Mouse (Mus musculus) heart, adult 2 months (tissue): ENCODE results near the gene Wars2.

Experiments
- CTCF ChIP-seq: fragments of 200-600 bp; IDR thresholded peaks from 2 replicates; pipeline ENCODE4 v1.8.1; 2022; ENCODE audit warnings: antibody characterized with exemption, mild to moderate bottlenecking, moderate library complexity
- POLR2A ChIP-seq: fragments of 200-500 bp; IDR thresholded peaks from 2 replicates; pipeline ENCODE4 v1.6.1; 2011; ENCODE audit warnings: mild to moderate bottlenecking, low read depth, low read length, control low read depth; ENCODE audit not compliant: insufficient read depth

DNA sequence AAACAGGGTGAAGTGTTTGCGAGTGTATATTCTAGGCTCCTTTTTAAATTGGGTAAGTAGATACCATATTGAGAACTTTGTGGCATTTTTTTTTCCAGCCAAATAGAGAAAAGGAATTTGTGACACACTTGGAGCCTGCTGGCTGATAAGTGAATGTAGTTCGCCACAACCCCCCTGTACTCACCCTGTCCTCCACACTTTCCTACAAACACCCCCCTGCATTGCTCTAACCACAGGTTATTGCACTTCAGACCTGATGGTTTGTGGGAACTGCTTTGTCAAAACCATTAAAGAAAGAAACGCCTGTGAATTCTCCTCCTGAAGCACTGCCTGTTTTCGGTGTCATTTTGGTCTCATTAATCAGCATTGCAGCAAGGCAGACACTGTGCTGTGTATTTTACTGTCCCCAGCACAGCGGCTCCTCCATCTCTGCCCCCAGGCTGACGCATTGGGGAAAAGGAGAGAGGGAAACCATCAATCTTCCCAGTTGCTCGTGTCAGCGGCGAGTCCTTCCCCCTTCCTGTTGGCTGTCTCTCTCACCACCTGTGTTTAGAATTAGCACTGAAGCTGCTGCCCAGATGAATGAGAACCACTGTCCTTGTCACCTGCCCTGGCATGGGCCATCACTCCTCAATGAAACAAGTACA lies 33.9 kb downstream of the Wars2 start:
- TF ChIP-seq CTCF (no peak), POLR2A (no peak)
